Comparison of ENCODE assay signal across 8 mouse cellular contexts in the genomic region with DNA sequence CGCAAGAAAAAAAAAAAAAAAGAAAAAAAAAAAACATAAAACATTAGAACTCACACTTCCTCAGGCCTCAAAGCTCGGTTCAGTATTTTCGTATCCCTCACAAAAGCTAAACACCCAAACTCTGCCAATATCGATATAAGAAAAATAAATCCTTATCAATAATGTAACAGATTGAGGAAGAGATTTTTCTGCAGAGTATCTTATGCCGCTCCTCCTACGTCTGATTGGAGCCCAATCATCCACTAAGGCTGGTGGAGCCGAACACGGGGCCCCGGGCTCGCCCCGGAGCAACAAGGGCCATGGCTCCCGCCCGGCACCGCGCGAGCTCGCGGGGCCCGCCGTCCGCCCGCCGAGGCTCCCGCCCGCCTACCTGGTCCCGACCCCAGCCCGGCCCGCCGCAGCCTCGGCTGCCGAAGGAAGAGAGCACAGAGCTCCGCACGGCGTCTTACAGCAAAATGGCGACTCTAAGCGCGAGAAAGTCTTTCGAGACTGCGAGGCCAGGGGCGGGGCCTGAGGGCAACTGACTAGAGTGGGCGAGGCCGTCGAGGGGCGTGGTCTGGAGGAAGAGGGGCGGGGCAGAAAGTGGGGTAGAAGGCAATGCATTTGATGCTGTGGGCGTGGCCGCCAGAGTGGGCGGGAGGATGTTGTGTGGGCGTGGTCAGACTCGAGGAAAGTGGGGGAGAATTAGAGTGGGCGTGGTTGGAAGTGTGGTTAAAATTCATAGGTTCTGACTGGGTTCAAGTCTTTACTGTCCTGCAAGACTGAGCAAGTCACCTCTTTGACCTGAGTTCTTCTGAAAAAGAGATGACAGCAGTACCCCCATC. TPM values are rescaled to one million over a fixed set of nuclear protein-coding genes. Genes with fewer than 3 reads are reported as not detected.
DNase-seq lines count a peak whose midpoint lies in the region; ATAC-seq lines count a peak whose summit lies in the region.

A gene (minus strand): TSS at position 505 of the 824 bp plus-strand sequence.

- peak within 1 kb of the TSS; percentile 63 for H3K4me3 ChIP-seq in hindbrain, embryonic 15.5 days

- peaks cover 12% of the 10 kb centered on the region for H3K4me1 ChIP-seq in hindbrain, embryonic 15.5 days (replicated peaks)

- H3K9me3 ChIP-seq in hindbrain, embryonic 15.5 days: no peaks in the 10 kb centered on the region

- peak within 1 kb of the TSS; percentile 89 for H3K27ac ChIP-seq in hindbrain, embryonic 15.5 days (replicated peaks)

- under 1% methylated on average over 49 of the region's 51 CpGs for WGBS in hindbrain, embryonic 15.5 days

- H3K9ac ChIP-seq in hindbrain, embryonic 15.5 days: peak within 1 kb of the TSS; percentile 75

- peak within 1 kb of the TSS; percentile 70 for H3K4me2 ChIP-seq in hindbrain, embryonic 15.5 days

- DNase-seq in T-cell, adult 2 months (ENCODE audit: low spot score): peak; percentile 99
- DNase-seq in cerebellum, postnatal 36 days: peak; percentile 99
- DNase-seq in frontal cortex, postnatal 36 days (ENCODE audit: low spot score in 2 of 2): peak; percentile 95 to 96
- peak; percentile 94 for DNase-seq in left cerebral cortex, adult 11 months (ENCODE audit: low spot score)
- DNase-seq in lung, postnatal 4 days: peak; percentile 99 to 100
- peak; percentile 98 for DNase-seq in retina, postnatal 7 days (ENCODE audit: low read depth, low spot score)
- peak; percentile 92 for DNase-seq in urinary bladder, adult 2 months (ENCODE audit: low spot score)

- H3K36me3 ChIP-seq in hindbrain, embryonic 15.5 days: no peaks in the 10 kb centered on the region

- no peaks in the 10 kb centered on the region for H3K27me3 ChIP-seq in hindbrain, embryonic 15.5 days

- peak; percentile 96 for ATAC-seq in hindbrain, embryonic 15.5 days (ENCODE audit: low FRiP score, low read depth)

RNA-seq across cellular contexts. Expression of the gene that starts here (rescaled TPM):
- polyA plus RNA-seq in hindbrain, embryonic 15.5 days (2015; fragmentation: Nextera tagmentation; extraction: Ambion mirVana): 49.7 and 52.0 TPM in 2 replicates
- polyA plus RNA-seq in urinary bladder, adult 2 months (2012; rRNA removed): 26.7 and 33.1 TPM in 2 replicates

Comparison
In these comparisons a context has a peak if more than half of its experiments do, and no peak if none do; other contexts are left out.
1. Peak in every context shown above with its lines: DNase-seq, ATAC-seq, H3K4me3 ChIP-seq and H3K27ac ChIP-seq.